Mouse (Mus musculus) brown adipose tissue, adult 24 weeks (tissue): ENCODE measurements around the gene Edil3. TPM values are rescaled to one million over a fixed set of nuclear protein-coding genes. Genes with fewer than 3 reads are reported as not detected.

Experiments
- H3K27ac ChIP-seq: fragments of 200-500 bp; replicated peaks from 2 replicates; pipeline ENCODE4 v1.5.1; 2012; ENCODE audit warnings: low read depth, mild to moderate bottlenecking, low read length
- H3K4me1 ChIP-seq: fragments of 200-500 bp; 2 replicates; pipeline ENCODE4 v1.6.1; 2012; ENCODE audit warnings: low read length, mixed read lengths; ENCODE audit not compliant: control insufficient read depth, insufficient read depth, insufficient read length
- H3K4me3 ChIP-seq: fragments of 200-500 bp; 2 replicates; pipeline ENCODE4 v1.5.1; 2012; ENCODE audit warnings: low read depth, mild to moderate bottlenecking, low read length, moderate library complexity; ENCODE audit not compliant: insufficient read depth
- polyA plus RNA-seq: library from polyadenylated mRNA; stranded (reverse); fragments of >200 nt; gene quantifications from 2 replicates; pipeline ENCODE4 v1.2.4, GENCODE M21; 2012; ENCODE audit not compliant: missing spikeins, insufficient read depth, insufficient read length

Edil3 gene
- polyA plus RNA-seq, 1 experiment: 0.32 TPM

DNA sequence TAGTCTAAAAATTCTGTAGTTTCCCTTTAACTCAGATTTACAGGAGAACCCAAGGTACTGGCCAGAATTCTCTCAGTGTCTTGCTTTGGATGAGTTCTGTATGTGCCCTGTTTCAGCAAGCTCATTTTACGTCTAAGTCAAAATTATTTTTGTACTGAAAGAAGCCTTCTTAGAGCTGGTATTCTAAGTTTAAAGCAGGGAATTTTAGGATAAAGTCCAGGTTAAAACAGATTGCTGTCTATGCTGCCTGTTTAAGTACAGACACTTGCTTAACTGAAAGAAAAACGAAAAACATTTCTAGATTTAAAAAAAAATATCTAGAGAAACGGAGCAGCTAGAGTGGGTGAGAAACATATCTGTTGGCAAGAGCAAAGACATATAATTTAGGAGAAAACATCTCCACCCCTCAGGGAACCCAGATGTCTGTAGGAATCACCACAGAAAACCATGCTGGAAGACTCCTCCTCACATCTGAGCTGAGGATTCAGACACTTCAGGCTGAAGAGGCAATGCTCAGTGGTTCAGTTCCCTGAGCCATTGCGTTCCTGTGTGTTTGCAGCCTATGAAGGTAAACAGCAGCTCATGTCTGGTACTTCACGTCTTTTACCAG, 465.5 kb downstream of the Edil3 start:
- Histone ChIP-seq H3K4me3 (no peak overlapping the region), H3K27ac (no peak overlapping the region), H3K4me1 (no peaks in the 10 kb centered on the region)

DNA sequence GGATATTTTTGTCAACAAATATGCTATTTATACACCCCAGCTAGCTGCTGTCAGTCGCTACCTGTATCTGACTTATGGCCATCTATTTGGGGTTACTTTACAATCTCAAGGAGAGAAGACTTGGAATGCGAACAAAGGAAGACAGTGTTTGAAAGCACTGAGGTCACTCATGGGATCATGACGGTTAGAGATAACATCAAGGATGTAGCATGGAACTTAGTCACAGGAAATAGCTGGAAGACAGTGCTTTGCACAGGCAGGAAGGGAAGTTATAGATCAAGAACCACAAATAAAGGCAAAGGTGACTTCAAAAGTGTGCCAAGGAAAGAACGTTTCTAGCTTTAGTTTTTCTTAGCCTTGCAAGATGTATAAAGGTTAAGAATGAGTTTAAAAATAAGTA, 466.9 kb downstream of the Edil3 start:
- no peaks in the 10 kb centered on the region for H3K4me1 ChIP-seq
- no peak overlapping the region for H3K27ac ChIP-seq

DNA sequence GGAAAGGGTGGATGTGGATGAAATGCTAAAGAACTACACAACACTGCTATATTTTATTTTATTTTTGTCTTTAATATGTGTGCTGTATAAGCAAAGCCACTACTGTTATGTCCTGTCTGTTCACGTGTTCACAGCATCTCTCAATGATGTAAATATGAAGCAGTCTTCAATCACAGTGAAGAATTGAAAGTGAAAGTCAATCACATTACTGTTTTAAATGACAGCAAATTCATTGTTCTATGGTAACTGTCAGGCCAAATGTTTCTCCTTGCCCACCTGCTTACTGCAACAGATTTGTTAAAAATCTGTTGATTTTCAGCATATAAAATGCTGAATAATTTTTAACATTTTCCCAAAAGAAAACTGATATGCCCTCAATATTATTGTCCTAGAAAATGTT, 499.9 kb downstream of the Edil3 start:
- H3K4me3 ChIP-seq: no peak overlapping the region
- H3K4me1 ChIP-seq: no peaks in the 10 kb centered on the region
- H3K27ac ChIP-seq: no peak overlapping the region

More for the DNA sequence above, 466.9 kb downstream of the Edil3 start:
- no peak overlapping the region for H3K4me3 ChIP-seq

DNA sequence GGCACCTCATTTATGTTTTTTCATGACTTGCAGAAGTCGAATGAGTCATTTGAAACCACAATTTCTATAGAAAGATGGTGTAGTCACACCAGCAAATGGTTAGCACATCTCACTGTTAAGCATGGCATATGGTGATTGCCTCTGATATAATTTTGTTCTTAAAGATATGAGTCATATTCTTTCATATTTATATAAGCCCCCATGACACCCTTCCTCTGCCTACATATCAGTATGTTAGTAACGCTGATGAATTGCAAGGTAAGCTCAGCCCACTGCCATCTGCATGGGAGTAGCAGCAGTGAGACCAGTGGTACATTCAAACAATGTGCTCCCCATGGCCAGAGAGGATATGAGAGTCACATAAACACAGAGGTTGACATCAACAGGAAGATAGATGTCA, 503.0 kb downstream of the Edil3 start:
- no peaks in the 10 kb centered on the region for H3K4me1 ChIP-seq
- no peak overlapping the region for H3K4me3 ChIP-seq
- H3K27ac ChIP-seq: no peak overlapping the region

DNA sequence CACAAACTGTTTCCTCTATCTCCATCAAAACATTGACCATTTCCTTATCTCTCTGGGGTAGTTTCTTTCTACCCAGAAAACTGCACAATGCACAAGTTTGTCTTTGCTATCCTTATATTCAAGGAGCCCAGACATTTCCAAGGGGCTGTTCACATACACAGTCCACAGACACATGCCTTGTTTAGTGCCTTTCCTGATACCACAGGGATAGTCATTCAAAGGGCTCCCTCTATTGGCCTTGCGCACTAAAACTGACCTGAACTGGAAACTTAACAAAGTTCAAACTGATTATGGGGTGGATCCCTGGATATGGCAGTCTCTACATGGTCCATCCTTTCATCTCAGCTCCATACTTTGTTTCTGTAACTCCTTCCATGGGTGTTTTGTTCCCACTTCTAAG, 513.2 kb downstream of the Edil3 start:
- Histone ChIP-seq H3K4me1 (no peaks in the 10 kb centered on the region), H3K4me3 (no peak overlapping the region), H3K27ac (no peak overlapping the region)

DNA sequence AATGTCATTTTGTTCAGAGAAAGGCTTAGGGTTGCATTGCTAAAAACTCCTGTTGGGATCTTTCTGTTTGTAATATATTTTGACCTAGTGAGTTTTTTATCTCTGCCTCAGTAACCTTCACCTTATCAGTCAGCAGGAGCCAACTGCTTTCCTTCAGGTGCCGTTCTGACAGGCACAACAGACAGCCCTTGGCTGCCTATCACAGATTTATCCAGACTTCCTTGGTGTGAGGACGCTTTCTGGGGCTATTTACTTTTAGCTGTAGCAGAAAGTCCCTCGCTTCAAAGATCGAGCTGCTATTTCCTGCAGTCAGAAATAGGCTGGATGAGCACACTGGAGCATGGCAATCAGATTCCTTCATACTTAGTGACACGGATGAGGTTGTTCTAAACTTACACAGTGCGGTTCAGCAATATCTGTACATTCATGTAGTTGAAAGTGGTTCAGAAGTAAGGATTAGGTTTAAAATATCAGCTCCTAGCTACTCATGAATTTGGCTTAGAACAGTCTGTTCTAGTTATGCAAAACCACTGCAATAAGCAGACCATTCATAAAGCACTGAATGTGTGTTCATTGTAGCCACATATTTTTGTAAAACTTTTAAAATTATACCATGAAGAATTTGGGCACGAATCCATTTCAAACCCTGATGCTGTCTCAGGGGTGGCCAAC, 514.8 kb downstream of the Edil3 start:
- Histone ChIP-seq H3K27ac (no peak overlapping the region), H3K4me1 (no peaks in the 10 kb centered on the region), H3K4me3 (no peak overlapping the region)

DNA sequence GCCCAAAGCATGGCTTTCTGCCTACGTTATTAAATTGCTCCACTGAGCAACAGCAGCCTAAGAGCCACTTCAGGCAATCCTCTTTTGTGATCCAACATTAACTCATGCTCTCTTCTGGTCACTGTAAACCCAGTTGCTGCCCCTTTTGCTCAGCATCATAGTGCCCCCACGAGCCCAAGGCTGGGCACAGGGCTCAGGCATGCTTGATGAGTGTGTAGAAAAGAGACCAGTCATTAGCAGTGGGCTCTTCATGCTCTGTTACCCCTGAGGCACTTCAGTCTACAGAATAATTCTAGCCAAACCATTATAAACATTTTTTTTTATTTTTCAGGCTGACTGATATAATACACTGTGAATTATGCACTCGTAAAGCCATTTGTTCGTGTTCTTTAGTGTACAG, 517.8 kb downstream of the Edil3 start:
- Histone ChIP-seq H3K4me1 (no peaks in the 10 kb centered on the region), H3K27ac (no peak overlapping the region), H3K4me3 (no peak overlapping the region)

DNA sequence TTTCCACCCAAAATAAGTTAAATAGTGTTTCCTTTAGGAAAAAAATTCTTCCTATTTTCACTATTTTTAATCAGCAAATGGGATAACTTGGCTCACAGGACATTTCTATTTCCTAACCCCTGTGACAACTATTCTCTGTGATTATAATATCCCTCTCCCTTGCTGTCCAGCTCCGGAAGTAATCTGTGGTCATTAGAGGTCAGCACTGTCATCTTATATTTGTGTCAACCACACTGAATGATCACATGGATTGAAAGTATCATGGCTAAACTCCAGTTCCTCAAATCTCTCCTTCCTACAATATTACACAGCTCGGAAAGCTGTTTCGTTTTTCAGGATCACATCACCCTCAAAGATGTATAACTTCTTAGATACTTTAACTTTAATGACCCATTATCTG, 518.5 kb downstream of the Edil3 start:
- Histone ChIP-seq H3K4me3 (no peak overlapping the region), H3K27ac (no peak overlapping the region), H3K4me1 (no peaks in the 10 kb centered on the region)

DNA sequence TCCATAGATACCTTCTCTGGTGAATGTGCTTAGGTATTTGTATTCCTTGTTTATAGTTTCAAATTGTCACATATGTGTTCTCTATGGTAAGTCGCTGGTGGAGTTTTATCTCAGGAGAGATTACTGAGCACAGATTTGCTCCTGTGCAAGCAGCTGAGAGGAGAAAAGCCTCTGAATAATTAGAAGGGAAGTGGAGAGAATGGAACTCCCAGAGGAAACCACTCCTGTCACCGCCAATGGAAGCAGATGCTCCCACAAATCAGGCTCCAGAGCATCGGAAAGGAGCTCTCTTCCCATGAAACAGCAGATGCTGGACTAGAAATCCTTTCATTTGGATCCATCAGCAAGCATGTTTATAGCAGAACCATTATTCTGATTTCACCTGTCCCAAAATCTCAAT, 534.0 kb downstream of the Edil3 start:
- H3K27ac ChIP-seq: no peak overlapping the region
- H3K4me1 ChIP-seq: no peaks in the 10 kb centered on the region
- H3K4me3 ChIP-seq: no peak overlapping the region

DNA sequence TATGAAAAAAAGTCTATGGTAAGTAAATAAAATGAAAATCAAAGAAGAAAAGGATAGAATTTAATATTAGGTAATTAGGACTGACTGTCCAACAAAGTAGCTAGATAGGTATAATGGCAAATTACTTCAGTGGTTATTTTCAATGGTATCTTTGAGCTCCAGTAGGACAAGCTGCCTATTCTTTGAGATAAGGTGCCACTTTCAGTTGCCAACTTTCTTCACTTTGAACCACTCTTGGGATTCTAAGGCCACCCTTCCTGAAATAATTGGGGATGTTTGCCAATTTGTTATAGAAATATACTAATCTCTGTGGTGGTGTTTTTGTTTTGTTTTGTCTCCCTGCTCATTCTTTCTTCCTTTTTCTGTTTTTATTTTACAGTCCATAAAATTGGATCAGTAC, 537.1 kb downstream of the Edil3 start:
- no peak overlapping the region for H3K4me3 ChIP-seq
- no peak overlapping the region for H3K27ac ChIP-seq
- H3K4me1 ChIP-seq: no peaks in the 10 kb centered on the region

DNA sequence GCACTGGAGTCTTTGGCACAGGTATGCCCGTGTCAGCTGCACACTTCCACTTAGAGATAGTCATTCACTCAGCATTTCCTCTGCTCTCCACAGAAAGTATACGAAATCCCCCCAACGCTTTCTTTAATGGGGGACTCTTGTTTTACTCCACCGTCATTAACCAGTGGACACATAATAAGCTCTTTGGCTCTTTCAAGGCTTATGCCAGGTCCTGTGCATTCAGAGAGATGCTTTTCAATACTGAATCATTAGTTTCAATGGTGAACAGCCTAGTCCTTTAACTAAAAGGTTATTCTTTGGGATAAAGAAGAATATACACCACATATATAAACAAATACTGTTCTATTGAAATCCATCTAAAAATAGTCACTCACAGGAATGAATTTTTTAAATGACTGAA, 541.0 kb downstream of the Edil3 start:
- no peaks in the 10 kb centered on the region for H3K4me1 ChIP-seq

DNA sequence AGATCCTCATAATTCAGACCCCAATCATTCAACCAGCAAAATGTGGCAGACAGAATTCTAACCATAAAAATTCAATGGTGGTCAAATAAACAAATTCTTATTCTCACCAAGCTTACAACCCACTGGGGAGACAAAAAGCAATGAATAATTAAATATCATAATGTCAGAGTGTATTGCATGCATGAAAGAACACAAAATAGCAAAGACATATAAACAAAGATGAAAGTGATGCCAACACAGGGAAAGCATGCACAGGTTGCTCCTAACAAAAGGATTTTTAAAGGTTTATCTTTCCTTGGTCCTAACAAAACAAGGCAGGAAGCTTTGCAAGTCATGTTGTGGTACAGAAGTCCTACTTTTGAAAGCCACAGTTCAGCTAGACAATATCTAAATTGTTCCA, 550.0 kb downstream of the Edil3 start:
- no peaks in the 10 kb centered on the region for H3K4me1 ChIP-seq
- no peak overlapping the region for H3K4me3 ChIP-seq
- H3K27ac ChIP-seq: no peak overlapping the region

More for the DNA sequence above, 541.0 kb downstream of the Edil3 start:
- Histone ChIP-seq H3K4me3 (no peak overlapping the region), H3K27ac (no peak overlapping the region)

DNA sequence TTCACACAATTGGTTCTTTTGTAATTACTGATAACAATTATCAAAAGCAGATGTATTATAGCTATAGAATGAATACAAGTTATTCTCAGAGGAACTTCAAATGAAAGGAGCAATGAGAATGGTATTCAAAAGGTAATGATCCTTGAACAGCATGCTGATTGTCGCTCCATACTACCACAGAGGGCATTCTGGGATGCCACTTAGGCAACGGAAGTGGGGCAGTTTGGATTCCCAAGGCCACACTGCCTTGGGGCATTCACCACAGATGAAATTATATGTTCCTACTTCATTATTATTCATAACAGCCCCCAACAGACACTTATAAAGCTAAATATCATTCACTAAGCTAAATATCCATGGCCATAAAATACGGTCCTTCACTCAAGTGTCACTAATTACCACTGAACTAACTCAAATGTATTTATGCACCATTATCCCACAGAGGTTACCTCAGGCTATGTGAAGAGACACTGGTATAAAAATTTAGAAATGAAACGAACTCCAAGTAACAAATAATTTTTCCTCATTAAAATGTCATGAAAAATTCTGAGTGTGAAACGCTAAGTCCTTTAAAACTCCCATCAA, 550.5 kb downstream of the Edil3 start:
- H3K27ac ChIP-seq: no peak overlapping the region
- no peaks in the 10 kb centered on the region for H3K4me1 ChIP-seq
- no peak overlapping the region for H3K4me3 ChIP-seq
